Mouse (Mus musculus): ENCODE results near the gene Faah. TPM values are rescaled to one million over a fixed set of nuclear protein-coding genes. Genes with fewer than 3 reads are reported as not detected.
A peak's percentile ranks its signal among the peaks of the same experiment; 100 is the strongest.

Gene Faah
- total and polyA plus RNA-seq, 3 experiments = 10.8 to 22.2 TPM; not detected in 1

DNA sequence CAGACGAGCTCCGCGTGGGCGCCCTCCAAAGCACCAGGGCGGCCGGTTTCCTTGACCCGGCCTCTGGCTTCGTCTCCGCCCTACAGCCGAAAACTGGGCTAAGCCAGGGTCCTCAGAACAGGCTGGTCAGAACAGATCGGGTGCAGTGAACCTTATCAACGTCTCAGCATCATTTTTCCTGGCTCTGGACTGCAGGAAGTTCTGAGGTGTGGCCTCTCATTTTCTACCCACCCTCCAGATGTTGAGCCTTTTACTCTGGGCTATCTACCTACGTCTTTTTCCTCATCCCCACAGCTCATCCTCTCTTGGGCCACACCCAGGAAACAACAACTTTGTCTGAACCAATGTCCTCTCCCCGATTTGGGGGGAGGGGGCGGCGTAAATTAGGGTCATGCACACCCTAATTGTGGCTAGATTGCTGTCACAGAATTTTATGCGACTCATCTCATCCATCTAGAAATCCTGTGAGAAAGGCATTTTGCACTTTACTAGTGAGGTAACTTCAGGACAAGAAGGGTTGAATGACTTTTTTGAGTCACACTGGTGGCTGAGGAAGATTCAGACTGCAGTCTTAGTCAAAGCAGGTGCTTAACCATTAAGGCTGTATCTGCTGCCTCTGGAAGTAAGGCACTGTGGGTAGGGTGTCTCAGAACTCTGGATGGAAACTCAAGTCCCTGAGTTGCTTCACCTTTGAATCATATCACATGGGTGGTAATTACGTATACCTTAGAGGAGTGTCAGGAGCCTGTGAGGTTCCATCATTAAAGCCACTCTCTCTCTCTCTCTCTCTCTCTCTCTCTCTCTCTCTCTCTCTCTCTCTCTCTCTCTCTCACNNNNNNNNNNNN lies at the start of gene Faah (continued):
- no peak for TF ChIP-seq BHLHE40 (IDR thresholded peaks at IDR 0.05; ENCODE audit: borderline replicate concordance, low read depth, low read length)
- TF ChIP-seq MEF2A (IDR thresholded peaks at IDR 0.05; ENCODE audit: extremely low read depth, insufficient replicate concordance, low read depth, low read length, poor library complexity, severe bottlenecking) = no peak
- no peak for TF ChIP-seq E2F4 (IDR thresholded peaks at IDR 0.05; ENCODE audit: borderline replicate concordance, low read depth, low read length)
- TF ChIP-seq MAX (IDR thresholded peaks at IDR 0.05; ENCODE audit: low read length) = no peak; the same call in 1 of the 2 replicates

DNA sequence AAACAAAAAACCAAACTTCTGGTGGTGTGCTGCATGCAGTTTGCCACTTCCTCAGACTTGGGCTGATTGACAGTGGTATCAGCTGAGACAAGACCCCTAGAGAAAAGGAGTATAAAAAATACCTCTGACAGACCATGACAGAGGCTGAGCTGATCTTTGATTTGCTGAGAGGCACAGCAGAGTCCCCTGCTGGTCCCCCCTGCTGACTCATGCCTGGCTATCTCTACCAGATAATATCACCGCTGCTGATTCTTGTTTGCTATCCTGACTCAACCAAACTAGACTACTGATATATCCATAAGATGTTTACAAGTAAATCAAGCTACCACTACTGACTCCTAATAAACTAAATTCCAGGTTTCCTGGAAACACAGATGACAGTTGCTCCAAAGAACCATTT lies 46.1 kb upstream of the Faah start:
- Histone ChIP-seq H3K79me2 (ENCODE audit: control insufficient read depth, insufficient read depth, low read length, poor library complexity) (no peaks in the 10 kb centered on the region), H3K27ac (ENCODE audit: control insufficient read depth, low read depth, low read length) (no peak overlapping the region), H3K27me3 (ENCODE audit: control insufficient read depth in 1 of 2, insufficient read depth in 2 of 2, low read length in 2 of 2) (no peaks in the 10 kb centered on the region), H3K9me3 (replicated peaks; ENCODE audit: insufficient read depth, low read length) (no peaks in the 10 kb centered on the region), H3K9ac (ENCODE audit: control insufficient read depth, low read depth, low read length, poor library complexity, severe bottlenecking) (no peak overlapping the region), H3K4me3 (ENCODE audit: control insufficient read depth in 1 of 2, insufficient read depth in 1 of 2, low read depth in 2 of 2, low read length in 2 of 2) (no peak overlapping the region), H3K4me1 (ENCODE audit: control insufficient read depth in 1 of 2, insufficient read depth in 2 of 2, low read length in 2 of 2) (no peaks in the 10 kb centered on the region; a peak in 1 of 4 replicates), H3K36me3 (ENCODE audit: control insufficient read depth in 1 of 2, insufficient read depth in 2 of 2, low read length in 2 of 2) (peaks cover 7 to 20% of the 10 kb centered on the region in 2 experiments)
- no peak for TF ChIP-seq MYB (IDR thresholded peaks at IDR 0.05; ENCODE audit: low read depth, low read length)
- no peak for TF ChIP-seq TAL1 (IDR thresholded peaks at IDR 0.05; ENCODE audit: low read length)
- peak; percentile 58; the same call in 1 of the 2 replicates for TF ChIP-seq GATA1 (IDR thresholded peaks at IDR 0.05; ENCODE audit: low read depth, low read length)
- no peak for TF ChIP-seq ZC3H11A (IDR thresholded peaks at IDR 0.05; ENCODE audit: low read depth, low read length)
- TF ChIP-seq EP300 (IDR thresholded peaks at IDR 0.05; ENCODE audit: low read depth in 1 of 2, low read length in 2 of 2) = peak; percentile 23 to 36; a peak in 2 of 4 replicates
- peak; percentile 41 for DNase-seq (ENCODE audit: low read depth, low spot score)

DNA sequence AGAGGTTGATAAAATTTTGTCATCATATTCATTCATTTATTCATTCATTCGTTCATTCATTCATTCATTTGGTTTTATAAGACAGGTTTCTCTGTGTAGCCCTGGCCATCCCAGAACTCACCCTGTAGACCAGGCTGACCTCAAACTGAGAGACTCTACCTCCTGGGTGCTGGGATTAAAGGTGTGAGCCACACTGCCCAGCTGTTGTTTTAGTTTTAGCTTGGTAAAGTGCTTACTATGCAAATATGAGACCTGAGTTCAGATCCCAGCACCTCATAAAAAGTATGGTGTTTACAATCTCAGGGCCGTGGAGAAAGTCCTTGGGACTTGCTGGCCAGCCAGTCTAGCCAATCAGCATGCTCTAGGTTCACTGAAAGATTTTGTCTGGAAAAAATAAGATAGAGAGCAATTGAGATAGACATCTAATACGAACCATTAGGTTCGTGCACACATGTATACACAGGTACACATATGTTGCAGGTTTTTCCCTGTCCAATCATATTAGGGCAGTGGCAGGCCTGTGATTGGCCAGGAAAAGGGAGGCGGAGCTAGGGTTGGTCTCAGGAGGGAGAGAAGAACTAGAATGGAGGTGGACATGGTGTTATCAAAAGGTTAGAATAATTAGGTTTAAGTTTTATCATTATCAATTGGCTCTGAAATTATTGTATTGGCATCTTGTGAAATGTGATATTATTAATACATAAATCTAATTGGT lies 41.4 kb upstream of the Faah start:
- Histone ChIP-seq H3K9ac (ENCODE audit: control insufficient read depth, low read depth, low read length, poor library complexity, severe bottlenecking) (no peak overlapping the region), H3K79me2 (ENCODE audit: control insufficient read depth, insufficient read depth, low read length, poor library complexity) (no peaks in the 10 kb centered on the region), H3K4me3 (ENCODE audit: control insufficient read depth in 1 of 2, insufficient read depth in 1 of 2, low read depth in 2 of 2, low read length in 2 of 2) (no peak overlapping the region), H3K27me3 (ENCODE audit: control insufficient read depth in 1 of 2, insufficient read depth in 2 of 2, low read length in 2 of 2) (no peaks in the 10 kb centered on the region), H3K9me3 (replicated peaks; ENCODE audit: insufficient read depth, low read length) (no peaks in the 10 kb centered on the region), H3K27ac (ENCODE audit: control insufficient read depth, low read depth, low read length) (no peak overlapping the region), H3K36me3 (ENCODE audit: control insufficient read depth in 1 of 2, insufficient read depth in 2 of 2, low read length in 2 of 2) (peaks cover 0 to 6% of the 10 kb centered on the region in 2 experiments; a peak in 2 of 4 replicates), H3K4me1 (ENCODE audit: control insufficient read depth in 1 of 2, insufficient read depth in 2 of 2, low read length in 2 of 2) (no peaks in the 10 kb centered on the region; a peak in 1 of 4 replicates)
- TF ChIP-seq USF1 (IDR thresholded peaks at IDR 0.05; ENCODE audit: low read depth, low read length) (no peak), MYC (IDR thresholded peaks at IDR 0.05; ENCODE audit: low read depth, low read length) (no peak), NRF1 (IDR thresholded peaks at IDR 0.05; ENCODE audit: insufficient read depth, low read depth, low read length, poor library complexity, severe bottlenecking) (no peak), ZC3H11A (IDR thresholded peaks at IDR 0.05; ENCODE audit: low read depth, low read length) (no peak), POLR2A (IDR thresholded peaks at IDR 0.05; ENCODE audit: control insufficient read depth in 1 of 2, insufficient read depth in 1 of 2, low read depth in 1 of 2, low read length in 2 of 2, poor library complexity in 1 of 2) (no peak), NELFE (IDR thresholded peaks at IDR 0.05; ENCODE audit: low read depth, low read length) (no peak), MAZ (IDR thresholded peaks at IDR 0.05; ENCODE audit: low read depth, low read length) (no peak), ZNF384 (IDR thresholded peaks at IDR 0.05; ENCODE audit: low read depth, low read length) (no peak), E2F4 (IDR thresholded peaks at IDR 0.05; ENCODE audit: borderline replicate concordance, low read depth, low read length) (no peak), KAT2A (conservative IDR thresholded peaks at IDR 0.05; ENCODE audit: low read depth, low read length) (no peak), MYB (IDR thresholded peaks at IDR 0.05; ENCODE audit: low read depth, low read length) (no peak), EP300 (IDR thresholded peaks at IDR 0.05; ENCODE audit: low read depth in 1 of 2, low read length in 2 of 2) (no peak), GABPA (IDR thresholded peaks at IDR 0.05; ENCODE audit: low read depth, low read length) (no peak), POLR2AphosphoS5 (IDR thresholded peaks at IDR 0.05; ENCODE audit: borderline replicate concordance, low read depth, low read length) (no peak)
- DNase-seq (ENCODE audit: low read depth, low spot score) = no peak
